Mouse (Mus musculus) heart, embryonic 12.5 days (tissue): Measurements from ENCODE around the gene Lrch3. TPM values are rescaled to one million over a fixed set of nuclear protein-coding genes. Genes with fewer than 3 reads are reported as not detected.
A peak's percentile ranks its signal among the peaks of the same experiment; 100 is the strongest.
"Not testable (repeated sequence)": the region's sequence is repeated elsewhere in the genome, so short reads cannot be mapped to it uniquely, and the experiment has no call there.

Experiments
- ATAC-seq: fragments of 200-750 bp; cut with Nextera tagmentation; 2 replicates; pipeline ENCODE4 v1.8.0; 2017; ENCODE audit warnings: moderate TSS enrichment, moderate library complexity; ENCODE audit not compliant: insufficient number of reproducible peaks, low FRiP score
- H3K27ac ChIP-seq: fragments of 300-500 bp; sonication (generic); 2 replicates; pipeline ENCODE4 v1.5.1; 2016; ENCODE audit warnings: mild to moderate bottlenecking, moderate library complexity; ENCODE audit not compliant: poor library complexity, severe bottlenecking
- H3K27me3 ChIP-seq: fragments of 300-500 bp; sonication (generic); replicated peaks from 2 replicates; pipeline ENCODE4 v1.6.1; 2016; ENCODE audit warnings: mild to moderate bottlenecking, moderate library complexity
- H3K36me3 ChIP-seq: fragments of 300-500 bp; sonication (generic); 2 replicates; pipeline ENCODE4 v1.6.1; 2016; ENCODE audit warnings: mild to moderate bottlenecking, moderate library complexity
- H3K4me1 ChIP-seq: fragments of 300-500 bp; sonication (generic); replicated peaks from 2 replicates; pipeline ENCODE4 v1.6.1; 2016; ENCODE audit warnings: mild to moderate bottlenecking
- H3K4me2 ChIP-seq: fragments of 300-500 bp; sonication (generic); 2 replicates; pipeline ENCODE4 v1.6.1; 2016; ENCODE audit warnings: mild to moderate bottlenecking, moderate library complexity
- H3K4me3 ChIP-seq: fragments of 300-500 bp; sonication (generic); 2 replicates; pipeline ENCODE4 v1.5.1; 2016; ENCODE audit warnings: mild to moderate bottlenecking
- H3K9ac ChIP-seq: fragments of 300-500 bp; sonication (generic); 2 replicates; pipeline ENCODE4 v1.6.1; 2016; ENCODE audit warnings: mild to moderate bottlenecking, moderate library complexity
- H3K9me3 ChIP-seq: fragments of 300-500 bp; sonication (generic); replicated peaks from 2 replicates; pipeline ENCODE4 v1.6.1; 2016; ENCODE audit warnings: mild to moderate bottlenecking, moderate library complexity
- WGBS: fragments of 180-500 bp; shearing (Covaris S2); methylation state at CpG from one replicate; pipeline ENCODE4 v1.1.7; 2016; 5-methylcytosine and 5-hydroxymethylcytosine counted together
- polyA plus RNA-seq: library from polyadenylated mRNA; unstranded; fragments of >200 nt; fragmentation: Nextera tagmentation; extraction: Ambion mirVana; gene quantifications from 2 replicates; pipeline ENCODE4 v1.2.1, GENCODE M21; 2016

The Lrch3 gene
- 24.0 and 27.5 TPM in 2 replicates for polyA plus RNA-seq

GRCm38 (mm10) chr16:32913937-32914881 lies at the start of gene Lrch3:
Lrch3 (plus strand) TSS chr16:32914100.
- Histone ChIP-seq H3K27me3 (no peaks in the 10 kb centered on the region), H3K36me3 (no peaks in the 10 kb centered on the region; the same call in 1 of the 2 replicates), H3K4me2 (peak within 1 kb of the TSS; percentile 71), H3K4me1 (peaks cover 8% of the 10 kb centered on the region), H3K27ac (peak within 1 kb of the TSS; percentile 75), H3K9me3 (no peaks in the 10 kb centered on the region), H3K4me3 (peak within 1 kb of the TSS; percentile 97), H3K9ac (peak within 1 kb of the TSS; percentile 96)
- peak; percentile 93 for ATAC-seq
- under 1% methylated on average over 85 of the region's 85 CpGs for WGBS

- no peak overlapping the region; the same call in 1 of the 2 replicates for H3K27ac ChIP-seq
- ATAC-seq: no peak
- no peaks in the 10 kb centered on the region for H3K9me3 ChIP-seq
- H3K27me3 ChIP-seq: no peaks in the 10 kb centered on the region
- 75% methylated on average over 4 of the region's 4 CpGs for WGBS
- H3K36me3 ChIP-seq: peaks cover 23% of the 10 kb centered on the region
- H3K9ac ChIP-seq: 0 out of 2 replicates have a peak overlapping the region, but pooled peaks have one; percentile 24
- H3K4me2 ChIP-seq: no peak overlapping the region
- no peak overlapping the region for H3K4me3 ChIP-seq
- H3K4me1 ChIP-seq: peaks cover 38% of the 10 kb centered on the region
Observed at GRCm38 (mm10) chr16:32865401-32865800, 48.5 kb upstream of the Lrch3 start.

- Histone ChIP-seq H3K4me1 (peaks cover 38% of the 10 kb centered on the region), H3K9ac (peak overlapping the region; percentile 90), H3K4me3 (peak overlapping the region; percentile 97), H3K27me3 (no peaks in the 10 kb centered on the region), H3K4me2 (peak overlapping the region; percentile 87), H3K36me3 (peaks cover 15% of the 10 kb centered on the region), H3K27ac (peak overlapping the region; percentile 91), H3K9me3 (no peaks in the 10 kb centered on the region)
- no peak for ATAC-seq
- WGBS: 82% methylated on average over 5 of the region's 5 CpGs
Observed at GRCm38 (mm10) chr16:32866713-32867112, 47.2 kb upstream of the Lrch3 start.

- Histone ChIP-seq H3K4me2 (peak overlapping the region; percentile 87), H3K27ac (peak overlapping the region; percentile 91), H3K4me1 (peaks cover 38% of the 10 kb centered on the region), H3K9me3 (no peaks in the 10 kb centered on the region), H3K27me3 (no peaks in the 10 kb centered on the region), H3K4me3 (peak overlapping the region; percentile 97), H3K9ac (peak overlapping the region; percentile 90), H3K36me3 (peaks cover 15% of the 10 kb centered on the region)
- 0% methylated on average over 35 of the region's 35 CpGs for WGBS
- ATAC-seq: peak; percentile 97
Observed at GRCm38 (mm10) chr16:32867919-32868552, 45.9 kb upstream of the Lrch3 start.

GRCm38 (mm10) chr16:32870231-32870630 lies 43.7 kb upstream of the Lrch3 start:
- Histone ChIP-seq H3K9me3 (no peaks in the 10 kb centered on the region), H3K4me1 (peaks cover 26% of the 10 kb centered on the region), H3K9ac (no peak overlapping the region), H3K4me2 (no peak overlapping the region), H3K27me3 (no peaks in the 10 kb centered on the region), H3K36me3 (peaks cover 4% of the 10 kb centered on the region; the same call in 1 of the 2 replicates), H3K27ac (no peak overlapping the region), H3K4me3 (no peak overlapping the region)
- no peak for ATAC-seq
- WGBS: 68% methylated on average over 5 of the region's 5 CpGs

- H3K36me3 ChIP-seq: no peaks in the 10 kb centered on the region
- H3K4me1 ChIP-seq: peaks cover 7% of the 10 kb centered on the region
- ATAC-seq: no peak
- H3K9me3 ChIP-seq: no peaks in the 10 kb centered on the region
- H3K9ac ChIP-seq: no peak overlapping the region
- H3K4me2 ChIP-seq: no peak overlapping the region
- H3K27me3 ChIP-seq: no peaks in the 10 kb centered on the region
- H3K27ac ChIP-seq: no peak overlapping the region
- 61% methylated on average over 3 of the region's 3 CpGs for WGBS
- no peak overlapping the region for H3K4me3 ChIP-seq
Observed at GRCm38 (mm10) chr16:32873366-32873765, 40.5 kb upstream of the Lrch3 start.

GRCm38 (mm10) chr16:32875281-32875680 lies 38.6 kb upstream of the Lrch3 start:
- peaks cover 13% of the 10 kb centered on the region for H3K4me1 ChIP-seq
- H3K27me3 ChIP-seq, H3K4me2 ChIP-seq, H3K36me3 ChIP-seq, H3K27ac ChIP-seq, ATAC-seq, H3K9ac ChIP-seq, H3K9me3 ChIP-seq, H3K4me3 ChIP-seq: not testable (repeated sequence)
- WGBS: 65% methylated on average over 1 of the region's 1 CpGs

GRCm38 (mm10) chr16:32875847-32876246 lies 38.1 kb upstream of the Lrch3 start:
- H3K4me3 ChIP-seq: no peak overlapping the region

GRCm38 (mm10) chr16:32876831-32877230 lies 37.1 kb upstream of the Lrch3 start:
- H3K9me3 ChIP-seq: no peaks in the 10 kb centered on the region
- H3K4me1 ChIP-seq: peaks cover 21% of the 10 kb centered on the region
- peaks cover 2% of the 10 kb centered on the region; the same call in 1 of the 2 replicates for H3K36me3 ChIP-seq
- no peak for ATAC-seq
- peak overlapping the region; percentile 99 for H3K9ac ChIP-seq
- peak overlapping the region; percentile 83 for H3K4me2 ChIP-seq
- no peak overlapping the region for H3K27ac ChIP-seq
- 21% methylated on average over 9 of the region's 9 CpGs for WGBS
- H3K27me3 ChIP-seq: no peaks in the 10 kb centered on the region
- peak overlapping the region; percentile 100 for H3K4me3 ChIP-seq

More at GRCm38 (mm10) chr16:32875847-32876246, 38.1 kb upstream of the Lrch3 start:
- Histone ChIP-seq H3K9me3 (no peaks in the 10 kb centered on the region), H3K27me3 (no peaks in the 10 kb centered on the region), H3K27ac (no peak overlapping the region), H3K36me3 (peaks cover 2% of the 10 kb centered on the region; the same call in 1 of the 2 replicates), H3K4me2 (no peak overlapping the region), H3K9ac (no peak overlapping the region), H3K4me1 (peaks cover 18% of the 10 kb centered on the region)
- ATAC-seq: no peak
- 90% methylated on average over 3 of the region's 3 CpGs for WGBS

- under 1% methylated on average over 81 of the region's 83 CpGs for WGBS
- Histone ChIP-seq H3K9ac (peak within 1 kb of the TSS; percentile 99), H3K9me3 (no peaks in the 10 kb centered on the region), H3K4me1 (peaks cover 26% of the 10 kb centered on the region), H3K4me3 (peak within 1 kb of the TSS; percentile 100), H3K4me2 (peak within 1 kb of the TSS; percentile 83), H3K27ac (peak within 1 kb of the TSS; percentile 91), H3K27me3 (no peaks in the 10 kb centered on the region), H3K36me3 (peaks cover 2% of the 10 kb centered on the region; the same call in 1 of the 2 replicates)
- peak; percentile 97 for ATAC-seq
Observed at GRCm38 (mm10) chr16:32877343-32878156, 36.4 kb upstream of the Lrch3 start, which contains the start of the genes Fyttd1 and Rubcn. Fyttd1 (plus strand) TSS chr16:32877500. Rubcn (minus strand) TSS chr16:32877766.
